Mouse (Mus musculus) spleen, adult 2 months (tissue): ENCODE measurements around the gene Ankrd10.

ENCODE experiments used
- CTCF ChIP-seq: fragments of 200-500 bp; IDR thresholded peaks from 2 replicates; pipeline ENCODE4 v1.5.1; 2011; ENCODE audit warnings: mild to moderate bottlenecking, inconsistent platforms; ENCODE audit not compliant: insufficient read depth, insufficient read length, insufficient replicate concordance; ENCODE audit errors: extremely low read depth
- POLR2A ChIP-seq: fragments of 200-500 bp; IDR thresholded peaks from 2 replicates; pipeline ENCODE4 v1.6.1; 2011; ENCODE audit warnings: low read depth, low read length, inconsistent platforms

GRCm38 (mm10) chr8:11643123-11643522 is 7.6 kb upstream of the Ankrd10 start:
- TF ChIP-seq POLR2A: no peak
- TF ChIP-seq CTCF: no peak
